Mouse (Mus musculus) kidney, adult 18-20 months (tissue): Measurements from ENCODE around the gene Neu1.
A peak's percentile ranks its signal among the peaks of the same experiment; 100 is the strongest.
"Not testable (repeated sequence)": the region's sequence is repeated elsewhere in the genome, so short reads cannot be mapped to it uniquely, and the experiment has no call there.

ENCODE experiments used
- DNase-seq: peaks from one replicate; pipeline ENCODE4 v3.0.0; 2021

Gene Neu1

GRCm38 (mm10) chr17:34949553-34949969, 18.5 kb downstream of the Neu1 start:
- no peak for DNase-seq

- DNase-seq: no peak
These were observed 19.7 kb downstream of the Neu1 start for GRCm38 (mm10) chr17:34950514-34951455.

- DNase-seq: no peak
These were observed 20.8 kb downstream of the Neu1 start for GRCm38 (mm10) chr17:34951636-34952377.

- DNase-seq: peak; percentile 82
These were observed 21.5 kb downstream of the Neu1 start for GRCm38 (mm10) chr17:34952378-34953040.

GRCm38 (mm10) chr17:34953258-34953657, 22.2 kb downstream of the Neu1 start:
- DNase-seq: no peak

- DNase-seq: no peak
These were observed 22.9 kb downstream of the Neu1 start for GRCm38 (mm10) chr17:34953904-34954303.

- DNase-seq: no peak
These were observed 23.8 kb downstream of the Neu1 start for GRCm38 (mm10) chr17:34954831-34955230.

- DNase-seq: no peak
These were observed 24.8 kb downstream of the Neu1 start for GRCm38 (mm10) chr17:34955884-34956283.

- no peak for DNase-seq
These were observed 25.3 kb downstream of the Neu1 start for GRCm38 (mm10) chr17:34956340-34956739.

GRCm38 (mm10) chr17:34957291-34957690, 26.2 kb downstream of the Neu1 start:
- not testable (repeated sequence) for DNase-seq

GRCm38 (mm10) chr17:34957966-34958365, 26.9 kb downstream of the Neu1 start:
- DNase-seq: not testable (repeated sequence)

- not testable (repeated sequence) for DNase-seq
These were observed 27.7 kb downstream of the Neu1 start for GRCm38 (mm10) chr17:34958734-34959129.

GRCm38 (mm10) chr17:34959130-34959778, 28.2 kb downstream of the Neu1 start, which contains the start of gene Hspa1b:
Hspa1b (minus strand) TSS chr17:34959238.
- DNase-seq: peak; percentile 94

GRCm38 (mm10) chr17:34959881-34960515, 28.9 kb downstream of the Neu1 start:
- DNase-seq: peak; percentile 76

- no peak for DNase-seq
These were observed 29.8 kb downstream of the Neu1 start for GRCm38 (mm10) chr17:34960702-34961493.

- no peak for DNase-seq
These were observed 31.1 kb downstream of the Neu1 start for GRCm38 (mm10) chr17:34962125-34962524.

GRCm38 (mm10) chr17:34962841-34963240, 31.8 kb downstream of the Neu1 start:
- no peak for DNase-seq

GRCm38 (mm10) chr17:34964640-34965049, 33.6 kb downstream of the Neu1 start:
- peak; percentile 56 for DNase-seq

GRCm38 (mm10) chr17:34965627-34966026, 34.6 kb downstream of the Neu1 start:
- DNase-seq: no peak

- not testable (repeated sequence) for DNase-seq
These were observed 38.8 kb downstream of the Neu1 start, which contains the start of gene Gm20481 for GRCm38 (mm10) chr17:34969822-34970221. Gm20481 (plus strand) TSS chr17:34969912.

GRCm38 (mm10) chr17:34970850-34971249, 39.8 kb downstream of the Neu1 start:
- not testable (repeated sequence) for DNase-seq
